Mouse (Mus musculus) embryonic facial prominence, embryonic 15.5 days (tissue): ENCODE data around the gene Pgpep1. TPM values are rescaled to one million over a fixed set of nuclear protein-coding genes. Genes with fewer than 3 reads are reported as not detected.
A peak's percentile ranks its signal among the peaks of the same experiment; 100 is the strongest.

Experiments
- ATAC-seq: fragments of 200-750 bp; cut with Nextera tagmentation; 2 replicates; pipeline ENCODE4 v1.8.0; 2017; ENCODE audit warnings: low read depth, moderate TSS enrichment; ENCODE audit not compliant: insufficient number of reproducible peaks, low FRiP score, low TSS enrichment
- H3K27ac ChIP-seq: fragments of 300-500 bp; sonication (generic); replicated peaks from 2 replicates; pipeline ENCODE4 v1.5.1; 2015; ENCODE audit warnings: mild to moderate bottlenecking, inconsistent platforms
- H3K27me3 ChIP-seq: fragments of 300-500 bp; sonication (generic); 2 replicates; pipeline ENCODE4 v1.6.1; 2015; ENCODE audit warnings: inconsistent platforms
- H3K36me3 ChIP-seq: fragments of 300-500 bp; sonication (generic); 2 replicates; pipeline ENCODE4 v1.6.1; 2015; ENCODE audit warnings: mild to moderate bottlenecking, inconsistent platforms
- H3K4me1 ChIP-seq: fragments of 300-500 bp; sonication (generic); 2 replicates; pipeline ENCODE4 v1.6.1; 2015; ENCODE audit warnings: inconsistent platforms
- H3K4me2 ChIP-seq: fragments of 300-500 bp; sonication (generic); replicated peaks from 2 replicates; pipeline ENCODE4 v1.6.1; 2015; ENCODE audit warnings: mild to moderate bottlenecking, inconsistent platforms
- H3K4me3 ChIP-seq: fragments of 300-500 bp; sonication (generic); replicated peaks from 2 replicates; pipeline ENCODE4 v1.5.1; 2015; ENCODE audit warnings: mild to moderate bottlenecking, inconsistent platforms
- H3K9ac ChIP-seq: fragments of 300-500 bp; sonication (generic); 2 replicates; pipeline ENCODE4 v1.6.1; 2015; ENCODE audit warnings: inconsistent platforms
- H3K9me3 ChIP-seq: fragments of 300-500 bp; sonication (generic); replicated peaks from 2 replicates; pipeline ENCODE4 v1.6.1; 2016; ENCODE audit warnings: inconsistent platforms
- WGBS: fragments of 180-500 bp; shearing (Covaris S2); methylation state at CpG from one replicate; pipeline ENCODE4 v1.1.7; 2015; 5-methylcytosine and 5-hydroxymethylcytosine counted together
- polyA plus RNA-seq: library from polyadenylated mRNA; unstranded; fragments of >200 nt; fragmentation: Nextera tagmentation; extraction: Ambion mirVana; gene quantifications from 2 replicates; pipeline ENCODE4 v1.2.1, GENCODE M21; 2015

The Pgpep1 gene
- polyA plus RNA-seq, 1 experiment from 2014 or later: 56.6 TPM

- ATAC-seq: no peak
- Histone ChIP-seq H3K9ac (no peak overlapping the region), H3K27ac (no peak overlapping the region)
Observed at GRCm38 (mm10) chr8:70688136-70688535, 27.9 kb upstream of the Pgpep1 start.

GRCm38 (mm10) chr8:70687576-70687975, 27.4 kb upstream of the Pgpep1 start:
- peaks cover 25% of the 10 kb centered on the region for H3K4me1 ChIP-seq
- no peak overlapping the region for H3K9ac ChIP-seq
- no peaks in the 10 kb centered on the region for H3K9me3 ChIP-seq
- ATAC-seq: no peak
- no peak overlapping the region for H3K4me3 ChIP-seq
- H3K4me2 ChIP-seq: no peak overlapping the region
- 80% methylated on average over 8 of the region's 8 CpGs for WGBS
- no peaks in the 10 kb centered on the region for H3K36me3 ChIP-seq
- no peaks in the 10 kb centered on the region for H3K27me3 ChIP-seq
- no peak overlapping the region for H3K27ac ChIP-seq

More at GRCm38 (mm10) chr8:70688136-70688535, 27.9 kb upstream of the Pgpep1 start:
- no peak overlapping the region for H3K4me2 ChIP-seq
- H3K4me3 ChIP-seq: no peak overlapping the region
- H3K36me3 ChIP-seq: no peaks in the 10 kb centered on the region
- peaks cover 24% of the 10 kb centered on the region for H3K4me1 ChIP-seq
- H3K27me3 ChIP-seq: no peaks in the 10 kb centered on the region
- WGBS: 88% methylated on average over 3 of the region's 3 CpGs
- H3K9me3 ChIP-seq: no peaks in the 10 kb centered on the region

- H3K9me3 ChIP-seq: no peaks in the 10 kb centered on the region
- 58% methylated on average over 7 of the region's 7 CpGs for whole genome bisulfite sequencing
- no peak overlapping the region for H3K27ac ChIP-seq
- peaks cover 22% of the 10 kb centered on the region for H3K4me1 ChIP-seq
- H3K36me3 ChIP-seq: peaks cover 9% of the 10 kb centered on the region; the same call in 1 of the 2 replicates
- H3K4me2 ChIP-seq: no peak overlapping the region
- no peaks in the 10 kb centered on the region for H3K27me3 ChIP-seq
- H3K9ac ChIP-seq: no peak overlapping the region
- no peak for ATAC-seq
- H3K4me3 ChIP-seq: no peak overlapping the region
Observed at GRCm38 (mm10) chr8:70684291-70684690, 24.1 kb upstream of the Pgpep1 start.

- Histone ChIP-seq H3K9ac (no peak overlapping the region), H3K4me2 (peak overlapping the region; percentile 44), H3K4me3 (peak overlapping the region; percentile 17; the same call in 1 of the 2 replicates)
Observed at GRCm38 (mm10) chr8:70682692-70683091, 22.5 kb upstream of the Pgpep1 start.

GRCm38 (mm10) chr8:70682193-70682592, 22.0 kb upstream of the Pgpep1 start:
- ATAC-seq: peak; percentile 68
- H3K4me3 ChIP-seq: peak overlapping the region; percentile 17; the same call in 1 of the 2 replicates

More at GRCm38 (mm10) chr8:70682692-70683091, 22.5 kb upstream of the Pgpep1 start:
- no peaks in the 10 kb centered on the region for H3K27me3 ChIP-seq
- WGBS: 54% methylated on average over 3 of the region's 3 CpGs
- H3K4me1 ChIP-seq: peaks cover 22% of the 10 kb centered on the region
- no peaks in the 10 kb centered on the region for H3K9me3 ChIP-seq
- peaks cover 25% of the 10 kb centered on the region for H3K36me3 ChIP-seq
- no peak for ATAC-seq
- H3K27ac ChIP-seq: peak overlapping the region; percentile 69

GRCm38 (mm10) chr8:70681410-70681809, 21.2 kb upstream of the Pgpep1 start:
- 49% methylated on average over 3 of the region's 3 CpGs for whole genome bisulfite sequencing

More at GRCm38 (mm10) chr8:70682193-70682592, 22.0 kb upstream of the Pgpep1 start:
- Histone ChIP-seq H3K9ac (0 out of 2 replicates have a peak overlapping the region, but pooled peaks have one; percentile 7), H3K36me3 (peaks cover 30% of the 10 kb centered on the region), H3K4me2 (peak overlapping the region; percentile 44), H3K4me1 (peaks cover 22% of the 10 kb centered on the region), H3K9me3 (no peaks in the 10 kb centered on the region), H3K27me3 (no peaks in the 10 kb centered on the region), H3K27ac (peak overlapping the region; percentile 69)
- 2% methylated on average over 19 of the region's 19 CpGs for WGBS

GRCm38 (mm10) chr8:70680039-70680438, 19.9 kb upstream of the Pgpep1 start:
- ATAC-seq: no peak
- Histone ChIP-seq H3K36me3 (peaks cover 30% of the 10 kb centered on the region), H3K27me3 (no peaks in the 10 kb centered on the region), H3K27ac (0 out of 2 replicates have a peak overlapping the region, but pooled peaks have one; percentile 0), H3K4me1 (peaks cover 26% of the 10 kb centered on the region), H3K9ac (no peak overlapping the region), H3K4me2 (no peak overlapping the region), H3K9me3 (no peaks in the 10 kb centered on the region), H3K4me3 (no peak overlapping the region)
- 67% methylated on average over 3 of the region's 3 CpGs for WGBS

More at GRCm38 (mm10) chr8:70681410-70681809, 21.2 kb upstream of the Pgpep1 start:
- no peaks in the 10 kb centered on the region for H3K27me3 ChIP-seq
- H3K4me3 ChIP-seq: no peak overlapping the region
- ATAC-seq: no peak
- H3K36me3 ChIP-seq: peaks cover 30% of the 10 kb centered on the region
- H3K9me3 ChIP-seq: no peaks in the 10 kb centered on the region
- peak overlapping the region; percentile 69 for H3K27ac ChIP-seq
- no peak overlapping the region for H3K4me2 ChIP-seq
- H3K9ac ChIP-seq: no peak overlapping the region
- peaks cover 22% of the 10 kb centered on the region for H3K4me1 ChIP-seq

- Histone ChIP-seq H3K4me1 (peaks cover 30% of the 10 kb centered on the region), H3K4me2 (no peak overlapping the region), H3K9me3 (no peaks in the 10 kb centered on the region), H3K27me3 (no peaks in the 10 kb centered on the region), H3K4me3 (no peak overlapping the region), H3K27ac (no peak overlapping the region; the same call in 1 of the 2 replicates), H3K9ac (no peak overlapping the region), H3K36me3 (peaks cover 30% of the 10 kb centered on the region)
- WGBS: 81% methylated on average over 4 of the region's 4 CpGs
- ATAC-seq: no peak
Observed at GRCm38 (mm10) chr8:70679404-70679803, 19.2 kb upstream of the Pgpep1 start.

- H3K36me3 ChIP-seq: peaks cover 30% of the 10 kb centered on the region
- no peak overlapping the region for H3K4me3 ChIP-seq
- peaks cover 33% of the 10 kb centered on the region for H3K4me1 ChIP-seq
- no peak overlapping the region for H3K27ac ChIP-seq
- H3K27me3 ChIP-seq: no peaks in the 10 kb centered on the region
- H3K9ac ChIP-seq: no peak overlapping the region
- no peak for ATAC-seq
- H3K4me2 ChIP-seq: no peak overlapping the region
- no peaks in the 10 kb centered on the region for H3K9me3 ChIP-seq
Observed at GRCm38 (mm10) chr8:70678679-70679078, 18.5 kb upstream of the Pgpep1 start.

GRCm38 (mm10) chr8:70677451-70678080, 17.4 kb upstream of the Pgpep1 start:
- peaks cover 33% of the 10 kb centered on the region for H3K4me1 ChIP-seq
- no peak overlapping the region for H3K9ac ChIP-seq
- 91% methylated on average over 15 of the region's 15 CpGs for WGBS
- H3K4me2 ChIP-seq: no peak overlapping the region
- ATAC-seq: no peak
- H3K27me3 ChIP-seq: no peaks in the 10 kb centered on the region
- no peaks in the 10 kb centered on the region for H3K9me3 ChIP-seq
- H3K4me3 ChIP-seq: no peak overlapping the region
- H3K36me3 ChIP-seq: peaks cover 30% of the 10 kb centered on the region
- H3K27ac ChIP-seq: no peak overlapping the region

- H3K4me1 ChIP-seq: peaks cover 27% of the 10 kb centered on the region
- no peaks in the 10 kb centered on the region for H3K9me3 ChIP-seq
Observed at GRCm38 (mm10) chr8:70675336-70675735, 15.1 kb upstream of the Pgpep1 start.

More at GRCm38 (mm10) chr8:70675336-70675735, 15.1 kb upstream of the Pgpep1 start:
- no peaks in the 10 kb centered on the region for H3K27me3 ChIP-seq
- peaks cover 30% of the 10 kb centered on the region for H3K36me3 ChIP-seq
- no peak overlapping the region for H3K9ac ChIP-seq
- peak overlapping the region; percentile 96; the same call in 1 of the 2 replicates for H3K27ac ChIP-seq
- H3K4me3 ChIP-seq: no peak overlapping the region
- 94% methylated on average over 1 of the region's 1 CpGs for WGBS
- no peak overlapping the region for H3K4me2 ChIP-seq
- ATAC-seq: no peak
